Mouse (Mus musculus): ENCODE results near the gene Snapc3.

Snapc3 gene

DNA sequence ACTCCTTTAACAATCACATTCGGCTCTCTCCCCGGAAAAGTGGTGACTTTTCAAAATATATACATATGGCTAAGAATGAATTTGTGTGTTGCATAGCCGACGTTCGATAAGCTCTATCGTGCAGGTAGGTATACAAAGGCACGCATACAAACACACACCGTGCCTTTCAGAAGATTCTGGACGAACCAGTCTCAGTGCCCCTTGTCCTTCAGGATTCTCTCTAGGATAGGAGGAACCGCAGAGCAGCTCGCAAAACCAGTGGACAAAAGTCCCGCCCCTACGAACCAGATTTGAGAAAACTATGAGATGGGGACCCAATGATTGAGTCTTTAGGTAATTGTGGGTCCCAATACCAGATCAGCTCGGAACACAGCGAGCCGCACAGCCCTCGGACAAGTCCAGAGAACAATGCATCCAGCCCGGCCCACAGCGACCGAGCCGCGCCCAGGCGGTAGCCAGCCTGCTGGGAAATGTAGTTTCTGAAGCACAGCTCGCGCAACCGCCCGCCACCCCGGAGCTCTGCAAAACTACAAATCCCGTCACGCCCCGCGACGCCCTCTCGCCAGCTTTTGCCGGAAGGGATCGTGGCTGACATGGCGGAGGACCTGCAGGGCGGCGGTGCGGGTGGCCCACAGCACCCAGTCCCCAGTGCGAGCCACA is at the start of gene Snapc3:
Gene Snapc3 (plus strand): TSS at position 565 of the 660 bp plus-strand sequence.
- DNase-seq (ENCODE audit: low read depth, low spot score), result peak; percentile 98

DNA sequence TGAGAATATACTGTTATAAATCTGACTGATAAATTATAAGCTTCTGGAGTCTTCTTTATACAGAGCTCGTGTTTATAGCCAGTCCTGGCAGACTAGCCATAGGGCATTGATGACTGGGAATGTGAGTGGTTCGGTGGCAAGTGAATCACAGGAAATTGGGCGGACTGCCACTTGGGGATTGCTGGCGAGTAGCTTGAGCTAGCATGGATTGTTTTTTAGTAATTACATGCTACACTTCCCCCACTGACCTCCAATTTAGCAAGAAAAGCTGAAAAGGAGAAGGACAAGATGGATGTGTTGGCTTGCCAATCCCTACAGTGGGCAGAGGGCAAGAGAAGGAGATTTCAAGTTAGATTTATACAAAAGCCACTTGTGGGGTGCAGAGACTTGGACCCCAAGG is 44.1 kb upstream of the Snapc3 start:
- DNase-seq (ENCODE audit: low read depth, low spot score), result no peak

DNA sequence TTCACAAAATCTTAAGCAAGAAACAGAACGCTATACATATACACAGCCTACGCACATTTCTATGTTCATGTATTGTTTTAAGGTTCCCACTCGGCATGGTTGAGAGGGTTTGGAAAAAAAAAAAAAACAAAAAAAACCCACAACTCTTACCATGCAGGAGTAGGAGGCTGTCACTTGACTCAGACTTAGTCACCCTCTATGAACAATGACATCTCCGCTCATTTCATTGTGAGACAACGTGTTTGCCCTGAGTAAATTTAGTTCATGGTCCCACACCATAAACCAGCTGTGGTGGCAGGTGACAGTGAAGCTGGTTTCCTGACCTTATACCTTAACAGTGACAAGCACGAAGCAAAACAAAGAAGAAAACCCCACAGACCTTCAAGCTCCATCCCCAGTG is 41.9 kb upstream of the Snapc3 start:
- DNase-seq (ENCODE audit: low read depth, low spot score), result no peak

DNA sequence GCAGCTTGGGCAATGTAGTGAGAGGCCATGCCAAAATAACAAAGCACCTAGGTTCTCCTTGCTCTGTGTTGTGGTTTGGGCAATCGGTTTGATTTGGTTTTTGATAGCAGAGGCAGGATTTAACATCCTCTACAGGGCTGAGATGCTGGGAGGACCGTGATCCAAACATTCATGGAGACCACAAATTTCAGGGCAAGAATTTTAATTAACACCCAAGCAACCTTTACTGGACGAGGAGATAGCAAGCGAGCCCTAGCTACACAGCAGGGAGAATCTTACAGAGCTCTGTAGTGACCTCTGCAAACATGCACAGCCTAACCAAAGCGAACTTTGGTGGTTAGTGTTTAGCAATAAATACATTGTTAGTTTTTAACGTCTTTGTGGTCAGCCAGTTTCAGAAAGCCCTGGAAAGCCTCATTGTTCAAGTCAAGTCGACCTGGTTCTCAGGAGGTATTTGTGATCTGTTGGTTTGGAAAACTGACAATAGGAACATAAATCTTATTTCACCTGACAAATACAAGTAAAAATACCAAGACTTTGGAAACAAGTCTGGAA is 41.0 kb upstream of the Snapc3 start:
- no peak for DNase-seq (ENCODE audit: low read depth, low spot score)

DNA sequence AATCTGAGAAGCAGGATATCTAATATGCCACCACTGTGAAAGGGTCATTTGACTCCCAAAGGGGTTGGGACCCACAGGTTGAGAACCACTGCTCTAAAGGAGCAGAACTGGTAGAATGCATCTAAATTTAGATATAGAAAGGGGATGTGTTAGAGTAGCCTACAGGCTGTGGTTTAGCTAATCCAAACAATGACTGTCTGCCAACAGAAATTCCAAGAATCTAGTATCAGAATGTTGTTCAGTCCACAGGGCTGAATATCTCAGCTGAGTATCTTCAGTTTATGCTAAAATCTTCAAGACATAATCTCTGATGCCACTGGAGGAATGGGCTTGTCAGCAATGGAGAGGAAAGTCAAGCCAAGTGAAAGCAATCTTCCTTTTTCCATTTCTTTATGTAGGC is 38.5 kb upstream of the Snapc3 start:
- no peak for DNase-seq (ENCODE audit: low read depth, low spot score)

DNA sequence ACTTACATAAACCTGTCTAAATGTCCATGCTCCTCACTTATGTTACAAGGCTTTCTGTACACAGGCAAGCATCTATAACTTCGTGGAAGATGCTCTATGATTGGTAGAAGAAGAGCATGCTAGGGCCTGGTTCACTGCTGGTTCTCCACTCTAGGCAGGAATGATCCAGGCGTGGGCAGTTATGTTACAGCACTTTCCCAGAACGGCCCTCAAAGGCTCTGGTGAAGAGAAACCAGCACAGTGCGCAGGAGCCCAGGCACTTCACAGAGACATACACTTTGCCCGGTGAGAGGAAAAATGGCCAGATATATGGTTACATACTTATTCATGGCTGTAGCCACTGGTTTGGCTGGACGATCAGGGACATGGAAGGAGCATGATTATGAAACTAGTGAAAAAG is 37.8 kb upstream of the Snapc3 start:
- DNase-seq (ENCODE audit: low read depth, low spot score), result no peak

DNA sequence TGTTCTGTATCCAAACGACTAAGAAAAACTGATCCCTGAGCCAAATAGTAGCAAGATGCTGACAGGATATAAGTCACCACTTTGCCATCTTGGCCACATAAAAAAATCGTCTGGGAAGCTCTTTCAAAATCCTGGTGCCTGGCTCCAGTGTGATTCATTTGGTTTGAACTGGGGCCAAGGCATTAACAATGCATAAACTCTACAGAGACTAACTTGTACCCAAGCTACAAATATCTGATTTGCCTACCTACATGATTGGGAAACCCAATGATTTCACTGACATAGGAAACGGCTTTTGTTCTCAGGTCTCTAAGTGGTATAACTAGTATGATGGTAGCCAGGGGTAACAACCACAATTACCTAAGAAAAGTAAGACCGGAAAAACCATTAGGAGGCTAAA is 37.3 kb upstream of the Snapc3 start:
- no peak for DNase-seq (ENCODE audit: low read depth, low spot score)

DNA sequence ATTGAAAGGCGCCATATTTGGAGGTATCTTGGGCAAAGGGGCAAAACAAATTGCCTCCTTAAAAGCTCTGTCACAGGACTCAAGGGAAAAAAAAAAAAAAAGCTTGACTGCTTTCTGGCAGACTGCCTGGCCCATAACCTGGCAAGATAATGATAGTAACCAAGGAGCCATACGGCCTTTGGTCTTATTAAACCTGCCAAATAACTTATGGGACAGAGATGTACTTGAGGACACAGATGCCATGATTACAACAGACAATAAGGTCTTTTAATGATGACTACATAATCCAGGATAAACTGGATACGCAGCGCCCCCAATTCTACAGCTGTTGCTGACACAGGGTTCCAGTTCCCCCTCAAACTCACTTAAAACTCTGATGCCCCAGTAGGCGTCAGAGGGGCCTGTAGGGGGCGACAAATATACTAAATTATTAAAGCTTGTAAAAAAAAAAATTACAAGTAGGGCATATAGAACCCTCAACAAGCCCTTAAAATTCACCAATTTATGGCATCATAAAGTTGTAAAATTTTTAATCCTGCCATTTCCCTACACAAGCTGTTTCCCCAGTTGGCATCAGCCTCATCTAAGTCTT is 33.5 kb upstream of the Snapc3 start:
- peak; percentile 43 for DNase-seq (ENCODE audit: low read depth, low spot score)

DNA sequence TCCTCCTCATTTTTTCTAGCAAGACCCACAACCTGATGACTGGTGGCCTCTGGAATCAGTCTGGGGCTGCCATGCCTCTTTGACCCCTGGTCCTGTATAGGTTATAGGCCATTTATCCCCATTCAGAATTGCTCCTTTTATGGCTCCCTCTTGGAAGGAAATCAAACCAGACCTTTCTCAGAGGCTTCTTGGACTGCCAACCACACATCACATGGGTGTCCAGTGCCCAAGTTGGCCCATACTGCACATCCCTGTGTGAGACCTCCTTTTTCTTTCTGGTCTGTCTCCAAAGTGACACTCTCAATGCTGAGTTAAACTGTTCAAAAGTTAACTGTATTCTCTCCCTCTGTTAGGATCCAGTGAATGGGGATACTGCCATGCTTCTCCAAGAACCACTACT is 32.4 kb upstream of the Snapc3 start:
- DNase-seq (ENCODE audit: low read depth, low spot score), result no peak

DNA sequence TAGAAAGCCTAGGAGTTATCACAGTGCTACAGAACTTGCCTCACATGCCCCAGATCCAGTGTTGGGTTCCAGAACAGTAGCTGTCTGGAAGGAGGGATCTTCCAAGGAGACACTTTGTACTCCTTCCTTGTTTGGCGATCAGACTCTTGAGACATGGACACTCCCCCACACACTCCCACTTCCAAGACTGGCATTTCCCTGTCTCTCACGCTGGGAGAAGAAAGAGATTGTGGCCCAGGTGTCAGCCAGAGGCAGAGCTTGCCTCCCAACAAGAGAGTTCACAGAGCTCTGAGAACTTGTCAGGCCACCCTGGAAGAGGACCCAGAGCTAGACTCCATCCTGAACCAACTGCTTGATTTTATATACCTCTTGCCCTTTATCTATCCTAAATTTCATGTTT is 27.0 kb upstream of the Snapc3 start:
- DNase-seq (ENCODE audit: low read depth, low spot score), result no peak

DNA sequence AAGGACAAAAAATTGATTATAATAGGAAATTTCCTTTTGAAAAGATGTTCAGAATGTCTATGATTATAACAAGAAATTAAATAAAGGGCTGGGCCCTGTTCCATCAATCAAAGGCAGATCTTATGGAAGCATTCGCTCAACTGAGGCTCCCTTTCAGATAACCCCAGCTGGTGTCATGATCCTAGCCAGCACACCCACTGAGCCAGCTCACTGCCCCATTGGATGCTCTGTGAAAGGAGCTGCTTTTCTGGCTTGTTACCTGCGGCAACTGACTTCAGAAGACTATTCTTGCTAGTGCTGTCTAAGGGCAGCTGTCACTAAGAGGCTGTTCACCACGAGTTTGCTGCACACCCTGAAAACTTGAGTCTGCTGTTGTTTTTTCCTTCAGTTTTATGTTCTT is 25.6 kb upstream of the Snapc3 start:
- DNase-seq (ENCODE audit: low read depth, low spot score), result no peak

DNA sequence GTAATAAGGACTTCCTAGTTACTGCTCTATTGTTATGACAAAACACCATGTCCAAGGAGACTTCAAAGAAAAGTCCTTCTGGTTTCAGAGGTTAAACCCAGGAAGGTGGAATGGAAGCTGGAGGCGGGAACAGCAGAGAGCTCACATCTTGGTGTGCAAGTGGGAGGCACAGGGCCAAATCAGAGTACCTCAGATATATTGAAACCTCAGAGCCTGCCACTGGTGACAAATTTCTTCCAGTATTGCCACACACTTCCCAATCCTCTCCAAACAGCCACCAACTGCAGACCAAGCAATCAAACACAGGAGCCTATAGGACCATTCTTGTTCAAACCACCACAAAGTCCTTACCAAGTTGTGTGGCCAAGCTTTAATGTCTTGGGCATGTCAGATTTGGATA is 23.8 kb upstream of the Snapc3 start:
- no peak for DNase-seq (ENCODE audit: low read depth, low spot score)

DNA sequence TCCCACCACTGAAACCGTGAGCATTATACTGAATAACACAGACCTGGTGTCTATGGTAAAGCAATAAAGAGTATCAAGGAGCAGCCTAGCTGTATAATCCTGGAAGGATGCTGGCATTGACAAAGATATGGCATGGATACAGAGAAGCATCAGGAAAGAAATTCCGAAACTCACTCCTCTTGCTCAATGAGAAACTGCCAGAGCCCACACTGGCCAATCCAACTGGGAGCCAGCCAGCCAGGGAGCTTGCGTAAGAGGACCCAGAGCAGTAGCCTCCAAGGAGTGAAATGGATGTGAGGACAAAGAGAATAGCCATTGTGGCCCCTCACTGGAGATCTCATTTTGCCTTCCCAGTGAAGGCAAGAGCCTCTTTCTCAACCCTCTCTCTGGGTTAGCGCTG is 21.2 kb upstream of the Snapc3 start:
- no peak for DNase-seq (ENCODE audit: low read depth, low spot score)

DNA sequence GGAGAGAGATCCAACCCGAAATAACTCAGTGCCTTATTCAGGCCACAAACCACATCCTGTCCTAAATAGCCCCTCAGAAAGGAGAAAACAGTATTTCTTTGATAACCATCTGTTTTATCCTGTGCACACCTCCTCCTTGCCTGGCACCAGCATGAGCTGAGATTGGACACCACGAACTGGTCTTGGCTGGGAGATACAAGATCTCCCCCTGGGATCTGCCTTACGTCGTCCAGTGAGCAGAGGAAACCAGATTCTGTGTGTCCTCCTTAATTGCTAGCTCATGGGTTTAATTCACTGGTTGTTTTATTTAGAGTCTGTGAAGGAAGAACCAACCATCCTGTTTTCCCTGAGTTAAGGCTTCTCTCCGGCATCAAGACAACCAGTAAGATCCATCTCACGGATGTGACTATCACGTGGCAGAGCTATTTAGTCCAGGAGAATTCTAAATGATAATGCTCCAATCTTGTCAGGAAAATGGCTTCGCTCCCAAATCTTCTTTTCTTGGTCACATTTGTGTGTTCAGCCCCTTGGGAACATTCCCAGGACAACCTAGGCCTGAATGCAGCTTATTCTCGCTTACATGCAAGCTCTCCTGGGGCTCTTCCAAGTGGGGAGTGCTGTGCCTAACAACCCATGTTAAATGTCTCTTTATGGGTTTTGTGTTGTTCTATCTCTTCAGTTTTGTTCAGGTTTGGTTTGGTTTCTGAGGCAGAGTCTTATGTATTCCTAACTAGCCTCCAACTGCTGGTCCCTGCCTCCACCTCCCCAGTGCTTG is 20.3 kb upstream of the Snapc3 start:
- no peak for DNase-seq (ENCODE audit: low read depth, low spot score)

DNA sequence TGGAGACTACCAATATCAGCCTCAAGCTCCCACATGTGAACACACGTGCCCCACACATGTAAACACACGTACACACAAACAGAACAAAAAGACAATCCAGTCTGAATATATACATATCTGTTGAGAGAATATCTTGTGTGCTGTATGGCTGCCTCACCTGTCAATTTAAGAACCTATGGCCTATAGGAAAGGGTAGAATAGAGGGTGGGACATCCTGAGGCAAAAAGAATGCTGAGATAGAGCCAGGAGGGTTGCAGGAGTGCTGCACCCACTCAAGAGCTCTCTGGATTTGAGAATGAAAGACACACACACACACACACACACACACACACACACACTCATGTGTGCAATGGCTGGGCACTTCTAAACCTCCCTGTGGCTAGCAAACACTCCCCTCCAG is 19.0 kb upstream of the Snapc3 start:
- DNase-seq (ENCODE audit: low read depth, low spot score), result no peak

DNA sequence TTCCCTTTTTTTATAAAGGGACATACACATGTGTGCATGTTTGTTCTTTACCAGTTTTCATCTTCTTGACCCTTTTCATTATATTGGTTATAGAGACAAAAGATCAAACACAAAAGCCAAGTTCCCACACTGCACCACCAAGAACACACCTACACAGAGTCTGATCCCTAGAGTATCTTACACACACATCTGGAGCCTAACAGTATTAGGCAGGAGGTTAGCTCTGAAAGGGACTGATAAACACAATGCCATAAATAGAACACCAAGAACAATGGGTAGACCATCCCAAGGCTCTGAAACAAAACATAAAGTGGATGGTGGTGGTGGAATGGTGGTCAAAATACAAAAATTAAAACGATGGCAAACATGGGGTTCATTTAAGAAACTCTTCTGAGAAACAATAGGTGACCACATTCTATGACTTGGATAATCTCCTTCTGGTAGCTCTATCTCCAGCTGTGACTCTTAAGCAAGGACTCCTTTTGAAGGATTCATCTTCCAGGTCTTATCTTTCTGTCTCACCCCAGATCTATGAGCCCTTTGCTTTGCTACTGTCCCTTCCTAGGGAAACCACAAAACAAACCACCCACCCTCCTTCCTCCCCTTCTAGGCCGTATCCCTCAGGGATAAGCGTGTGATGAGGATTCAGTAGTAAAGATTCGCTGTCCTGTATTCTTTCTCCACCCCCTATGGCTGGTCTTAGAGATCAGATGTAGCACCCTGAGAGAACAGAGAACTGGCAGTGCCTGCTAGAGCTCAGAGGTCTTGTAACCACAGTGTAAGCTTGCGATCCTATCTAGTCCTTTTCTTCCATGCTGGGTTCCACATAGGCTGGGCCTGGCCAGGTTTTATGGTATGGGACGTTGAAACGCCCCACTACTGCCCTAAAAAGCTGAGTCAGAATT is 16.6 kb upstream of the Snapc3 start:
- DNase-seq (ENCODE audit: low read depth, low spot score), result no peak

DNA sequence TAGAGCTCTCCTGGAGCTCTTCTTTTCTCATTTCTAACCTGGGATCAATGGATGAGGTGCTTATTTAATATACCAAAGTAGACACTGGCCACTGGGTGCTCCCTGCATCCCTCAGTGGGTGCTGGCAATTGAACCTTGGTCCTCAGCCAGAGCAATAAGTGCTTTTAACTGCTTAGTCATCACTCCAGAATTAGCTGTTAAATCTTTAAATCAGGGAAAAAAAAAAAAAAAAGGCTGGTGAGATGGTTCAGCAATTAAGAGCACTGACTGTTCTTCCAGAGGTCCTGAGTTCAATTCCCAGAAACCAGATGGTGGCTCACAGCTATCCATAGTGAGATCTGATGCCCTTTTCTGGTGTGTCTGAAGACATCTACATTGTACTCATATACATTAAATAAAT is 15.8 kb upstream of the Snapc3 start:
- DNase-seq (ENCODE audit: low read depth, low spot score), result no peak

DNA sequence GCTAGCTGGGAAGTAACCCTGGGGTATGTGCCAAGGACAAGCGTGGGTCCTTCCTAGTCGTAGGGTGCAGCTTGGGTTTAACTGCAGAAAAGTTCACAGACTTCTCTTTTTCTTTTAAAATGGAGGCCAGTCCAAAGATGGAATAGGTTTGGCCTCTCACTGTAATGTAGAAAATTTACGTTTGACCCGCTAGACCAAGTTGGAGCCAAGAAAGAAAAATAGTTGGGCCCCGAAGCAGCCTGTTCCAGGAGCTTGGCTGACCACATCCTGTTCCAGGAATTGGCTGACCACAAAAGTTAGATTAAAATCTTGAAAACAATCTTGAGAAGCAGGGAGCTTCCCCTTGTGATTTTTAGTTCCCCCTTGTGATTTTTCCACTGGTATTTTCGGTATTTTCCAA is 9.8 kb upstream of the Snapc3 start:
- no peak for DNase-seq (ENCODE audit: low read depth, low spot score)

DNA sequence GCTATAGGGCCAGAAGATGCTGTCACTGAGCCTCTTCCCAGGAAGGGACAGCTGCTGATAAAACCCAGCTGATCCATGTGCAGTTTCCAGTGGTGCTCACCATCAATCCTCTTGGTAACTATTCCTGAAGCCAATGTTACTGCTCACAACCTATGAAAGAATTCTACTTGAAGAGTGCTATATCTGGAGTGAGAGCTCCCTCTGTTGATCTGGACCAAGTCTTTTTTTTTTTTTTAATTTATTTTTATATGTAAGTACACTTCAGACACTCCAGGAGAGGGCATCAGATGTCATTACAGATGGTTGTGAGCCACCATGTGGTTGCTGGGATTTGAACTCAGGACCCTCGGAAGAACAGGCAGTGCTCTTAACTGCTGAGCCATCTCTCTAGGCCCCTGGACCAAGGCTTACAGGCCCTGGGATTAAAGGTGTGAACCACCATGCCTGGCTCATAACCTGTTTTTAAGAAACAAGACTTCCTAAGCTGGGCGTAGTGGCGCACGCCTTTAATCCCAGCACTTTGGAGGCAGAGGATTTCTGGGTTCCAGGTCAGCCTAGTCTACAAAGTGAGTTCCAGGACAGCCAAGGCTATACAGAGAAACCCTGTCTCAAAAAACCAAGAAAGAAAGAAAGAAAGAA is 7.5 kb upstream of the Snapc3 start:
- DNase-seq (ENCODE audit: low read depth, low spot score), result no peak

DNA sequence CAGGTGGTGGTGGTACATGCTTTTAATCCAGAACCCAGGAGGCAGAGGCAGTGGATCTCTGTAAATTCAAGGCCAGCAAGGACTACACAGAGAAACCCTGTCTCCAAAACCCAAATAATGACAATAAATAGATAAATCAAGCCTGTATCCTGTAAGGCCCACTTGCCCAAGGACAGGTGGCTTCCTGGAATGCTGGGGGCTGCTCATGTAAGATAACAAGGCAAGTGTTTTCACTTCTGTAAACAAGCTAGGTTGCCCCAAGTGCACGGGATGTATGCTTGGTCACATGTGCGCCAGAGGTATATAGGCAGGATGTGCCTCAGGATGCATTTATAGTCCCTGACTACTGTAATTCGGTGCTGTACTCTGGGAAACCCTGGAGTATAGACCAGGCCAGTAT is 5.5 kb upstream of the Snapc3 start:
- no peak for DNase-seq (ENCODE audit: low read depth, low spot score)

DNA sequence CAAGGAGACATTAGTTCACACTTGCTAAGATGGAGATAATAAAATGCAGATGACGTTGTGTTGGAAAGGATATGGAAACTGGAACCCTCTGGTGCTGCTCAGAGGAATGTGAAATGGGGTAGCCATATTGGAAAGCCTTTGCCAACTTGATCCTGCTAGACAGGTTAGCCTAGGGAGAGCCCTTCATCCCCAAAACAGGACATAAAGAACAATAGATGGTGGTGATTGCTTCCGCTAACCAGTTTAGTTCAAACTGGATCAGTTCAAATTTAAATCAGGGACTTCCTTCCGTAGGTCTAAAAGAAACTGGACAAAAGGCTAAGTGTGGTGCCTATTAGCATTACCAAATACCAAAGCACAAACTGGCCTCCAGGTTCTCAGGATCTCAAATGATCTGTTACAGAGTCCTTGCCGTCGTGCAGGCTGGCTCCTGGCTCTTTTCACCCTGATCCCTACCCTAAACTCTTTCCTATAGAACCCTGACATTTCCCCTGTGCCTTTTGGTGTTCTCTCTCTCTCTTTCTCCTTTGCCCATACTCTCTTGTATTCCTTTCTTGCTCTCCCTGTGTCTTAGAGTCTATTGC is 3.2 kb upstream of the Snapc3 start:
- DNase-seq (ENCODE audit: low read depth, low spot score), result peak; percentile 79
